Mouse (Mus musculus): ENCODE data around the gene Tns1. TPM values are rescaled to one million over a fixed set of nuclear protein-coding genes. Genes with fewer than 3 reads are reported as not detected.

Tns1 gene
- total RNA-seq (2023) = 10 to 100 TPM; 31.5 to 44.8 TPM

GRCm38 (mm10) chr1:74124021-74124981 lies at the start of gene Tns1:
Gene Tns1, minus strand, starts transcription at chr1:74124449.

GRCm38 (mm10) chr1:74153461-74154184 lies 29.4 kb upstream of the Tns1 start, which contains the start of gene Cxcr2:
Gene Cxcr2, plus strand, starts transcription at chr1:74153989.

GRCm38 (mm10) chr1:74124991-74125552 lies 823 bp upstream of the Tns1 start, which contains the start of gene Rufy4:
Gene Rufy4, plus strand, starts transcription at chr1:74125541.

Other genes with a start within 250 kb of the Tns1 start
- not detected for gene Rufy4, start 1.1 kb upstream of the Tns1 start, total RNA-seq (2023)
- under 1 TPM; 0.27 to 0.81 TPM for gene Cxcr2, start 29.5 kb upstream of the Tns1 start, total RNA-seq (2023)
- gene Cxcr1, start 70.2 kb upstream of the Tns1 start, total RNA-seq (2023) = not detected
- gene Arpc2, start 111.6 kb upstream of the Tns1 start, total RNA-seq (2023) = 100 to 1,000 TPM; 710 to 723 TPM
- gene Gpbar1, start 154.1 kb upstream of the Tns1 start, total RNA-seq (2023) = under 1 TPM; 0.63 to 0.85 TPM
- gene Aamp, start 160.3 kb upstream of the Tns1 start, total RNA-seq (2023) = 100 to 1,000 TPM; 118 to 129 TPM
- 10 to 100 TPM; 16.8 to 17.0 TPM for gene Pnkd, start 160.5 kb upstream of the Tns1 start, total RNA-seq (2023)
- 10 to 100 TPM; 66.7 to 88.5 TPM for gene Tmbim1, start 181.2 kb upstream of the Tns1 start, total RNA-seq (2023)
- under 1 TPM; 0.49 to 0.76 TPM for gene Catip, start 237.7 kb upstream of the Tns1 start, total RNA-seq (2023)